Mouse (Mus musculus): ENCODE measurements around the gene Trh. TPM values are rescaled to one million over a fixed set of nuclear protein-coding genes. Genes with fewer than 3 reads are reported as not detected.

Trh gene
- 4.1 and 9.5 TPM in 2 replicates for polyA plus RNA-seq (2015; fragmentation: Nextera tagmentation; extraction: Ambion mirVana)

DNA sequence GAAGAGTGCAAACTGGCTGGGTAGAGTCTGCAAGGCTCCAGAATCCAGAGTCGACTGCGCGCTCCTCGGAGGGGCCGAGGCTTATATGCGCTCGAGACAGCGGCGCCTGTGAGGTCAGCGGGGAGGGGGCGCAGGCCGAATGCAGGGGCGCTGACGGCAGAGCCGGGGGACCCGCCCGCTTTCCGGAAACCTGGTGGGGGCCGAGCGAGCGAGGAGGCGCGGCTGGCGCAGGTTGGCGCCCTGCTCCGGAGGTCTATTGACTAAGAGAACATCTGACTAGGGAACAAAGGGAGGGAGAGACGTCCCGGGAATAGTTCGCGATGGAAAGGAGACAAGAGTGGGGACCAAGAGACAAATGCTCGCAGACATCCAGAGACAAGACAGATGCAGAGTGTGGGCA is at the start of gene Trh:
Trh (minus strand) TSS at position 60 of the 400 bp plus-strand sequence.
- WGBS: under 1% methylated on average over 31 of the region's 31 CpGs
- H3K4me2 ChIP-seq: peak within 1 kb of the TSS; percentile 65
- H3K9me3 ChIP-seq (replicated peaks): no peaks in the 10 kb centered on the region
- peak within 1 kb of the TSS; percentile 57 for H3K9ac ChIP-seq
- H3K4me1 ChIP-seq: peaks cover 4% of the 10 kb centered on the region; the same call in 1 of the 2 replicates
- H3K4me3 ChIP-seq: peak within 1 kb of the TSS; percentile 37
- H3K27me3 ChIP-seq: peaks cover 46% of the 10 kb centered on the region
- H3K27ac ChIP-seq: no peak within 1 kb of the TSS
- ATAC-seq: no peak
- no peaks in the 10 kb centered on the region for H3K36me3 ChIP-seq (ENCODE audit: poor library complexity, severe bottlenecking)

DNA sequence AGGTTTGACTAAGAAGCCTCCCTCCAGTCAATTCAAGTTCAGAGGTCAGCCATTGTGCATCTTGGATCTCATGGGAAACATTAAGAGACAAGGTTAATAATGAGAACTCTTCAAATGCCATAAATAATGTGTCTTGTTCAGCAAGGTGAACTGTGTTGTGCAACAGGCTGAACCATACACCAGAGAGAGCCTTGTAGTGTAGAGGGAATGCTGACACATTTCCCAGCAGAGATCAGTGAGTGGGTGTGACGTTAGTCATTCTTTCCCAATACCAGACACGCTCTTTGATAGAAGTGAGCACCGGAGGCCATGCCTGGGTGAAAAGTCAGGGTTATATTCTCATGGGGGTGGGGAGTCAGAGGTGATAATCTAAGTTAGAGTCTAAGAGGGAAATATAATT is 46.4 kb upstream of the Trh start:
- Histone ChIP-seq H3K9ac (no peak overlapping the region), H3K27ac (no peak overlapping the region), H3K4me1 (no peaks in the 10 kb centered on the region), H3K4me2 (no peak overlapping the region), H3K27me3 (no peaks in the 10 kb centered on the region), H3K9me3 (replicated peaks) (no peaks in the 10 kb centered on the region), H3K36me3 (ENCODE audit: poor library complexity, severe bottlenecking) (no peaks in the 10 kb centered on the region), H3K4me3 (no peak overlapping the region)
- ATAC-seq: no peak
- 90% methylated on average over 3 of the region's 3 CpGs for WGBS

DNA sequence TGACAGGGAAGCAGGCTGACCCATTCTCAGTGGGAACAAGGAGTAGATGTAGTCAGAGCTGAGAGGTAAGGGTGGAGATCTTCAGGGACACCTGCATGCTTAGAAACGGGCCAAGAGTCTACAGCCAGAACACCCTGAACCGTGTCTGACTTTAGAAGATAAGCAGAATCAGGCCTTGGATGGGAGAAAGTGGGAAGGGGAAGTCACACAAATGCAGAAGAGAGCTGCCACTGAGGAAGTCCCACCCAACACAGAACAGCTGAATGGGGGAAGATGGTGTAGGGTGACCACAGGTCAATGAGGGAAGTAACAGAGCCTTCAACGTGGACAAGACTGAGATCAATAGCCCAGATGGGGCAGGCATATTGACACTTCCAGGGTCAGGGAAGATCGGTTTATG is 42.4 kb upstream of the Trh start:
- no peaks in the 10 kb centered on the region for H3K27me3 ChIP-seq
- ATAC-seq: no peak
- 57% methylated on average over 4 of the region's 4 CpGs for WGBS

GRCm38 (mm10) chr6:92286258-92286888 is 41.9 kb upstream of the Trh start:
- Histone ChIP-seq H3K9me3 (replicated peaks) (no peaks in the 10 kb centered on the region), H3K4me1 (no peaks in the 10 kb centered on the region), H3K27ac (no peak overlapping the region), H3K4me3 (no peak overlapping the region), H3K4me2 (no peak overlapping the region), H3K9ac (no peak overlapping the region), H3K27me3 (no peaks in the 10 kb centered on the region), H3K36me3 (ENCODE audit: poor library complexity, severe bottlenecking) (no peaks in the 10 kb centered on the region)
- ATAC-seq: peak; percentile 59; the same call in 1 of the 2 replicates
- 35% methylated on average over 4 of the region's 4 CpGs for WGBS

More for the DNA sequence above, 42.4 kb upstream of the Trh start:
- no peaks in the 10 kb centered on the region for H3K4me1 ChIP-seq
- no peak overlapping the region for H3K27ac ChIP-seq
- H3K4me3 ChIP-seq: no peak overlapping the region
- no peaks in the 10 kb centered on the region for H3K36me3 ChIP-seq (ENCODE audit: poor library complexity, severe bottlenecking)
- no peaks in the 10 kb centered on the region for H3K9me3 ChIP-seq (replicated peaks)
- H3K9ac ChIP-seq: no peak overlapping the region
- no peak overlapping the region for H3K4me2 ChIP-seq

DNA sequence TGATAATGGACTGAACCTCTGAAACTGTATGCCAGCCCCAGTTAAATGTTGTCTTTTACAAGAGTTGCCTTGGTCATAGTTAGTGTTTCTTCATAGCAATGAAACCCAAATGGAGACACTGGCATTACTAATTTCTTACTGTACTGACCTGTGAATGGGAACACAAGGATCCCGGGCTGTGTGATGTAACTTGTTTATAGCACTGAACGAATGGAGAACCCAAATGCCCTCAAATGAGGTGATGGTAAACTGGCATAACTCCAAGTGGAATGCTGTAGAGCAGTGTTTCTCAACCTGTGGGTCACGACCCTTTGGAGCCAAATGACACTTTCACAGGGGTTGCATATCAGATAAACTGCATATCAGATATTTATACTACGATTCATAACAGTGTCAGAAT is 41.1 kb upstream of the Trh start:
- no peak overlapping the region for H3K4me2 ChIP-seq
- H3K9ac ChIP-seq: no peak overlapping the region
- WGBS: 76% methylated on average over 4 of the region's 4 CpGs
- H3K4me3 ChIP-seq: no peak overlapping the region
- no peaks in the 10 kb centered on the region for H3K9me3 ChIP-seq (replicated peaks)
- no peak for ATAC-seq
- no peaks in the 10 kb centered on the region for H3K4me1 ChIP-seq
- no peaks in the 10 kb centered on the region for H3K27me3 ChIP-seq
- no peak overlapping the region for H3K27ac ChIP-seq
- no peaks in the 10 kb centered on the region for H3K36me3 ChIP-seq (ENCODE audit: poor library complexity, severe bottlenecking)

DNA sequence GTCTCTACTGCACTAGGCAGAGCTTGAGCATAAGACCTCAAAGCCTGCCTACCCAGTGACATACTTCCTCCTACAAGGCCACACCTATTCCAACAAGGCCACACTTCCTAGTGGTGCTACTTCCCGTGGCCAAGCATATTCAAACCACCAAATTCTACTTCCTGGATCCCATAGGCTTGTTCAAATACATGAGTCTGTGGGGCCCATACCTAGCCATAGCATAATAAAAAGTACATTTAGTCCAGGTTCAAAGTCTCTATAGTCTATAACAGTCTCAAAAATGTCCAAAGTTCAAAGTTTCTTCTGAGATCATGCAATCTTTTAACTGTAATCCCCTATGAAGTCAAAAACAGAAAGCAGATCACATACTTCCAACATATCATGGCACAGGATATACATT is 32.7 kb upstream of the Trh start:
- no peak overlapping the region for H3K4me2 ChIP-seq
- H3K9ac ChIP-seq: no peak overlapping the region
- WGBS: 82% methylated on average over 1 of the region's 1 CpGs
- H3K4me1 ChIP-seq: peaks cover 7% of the 10 kb centered on the region
- no peaks in the 10 kb centered on the region for H3K27me3 ChIP-seq
- H3K27ac ChIP-seq: no peak overlapping the region
- H3K9me3 ChIP-seq (replicated peaks): no peaks in the 10 kb centered on the region
- no peak overlapping the region for H3K4me3 ChIP-seq
- no peak for ATAC-seq
- no peaks in the 10 kb centered on the region for H3K36me3 ChIP-seq (ENCODE audit: poor library complexity, severe bottlenecking)

DNA sequence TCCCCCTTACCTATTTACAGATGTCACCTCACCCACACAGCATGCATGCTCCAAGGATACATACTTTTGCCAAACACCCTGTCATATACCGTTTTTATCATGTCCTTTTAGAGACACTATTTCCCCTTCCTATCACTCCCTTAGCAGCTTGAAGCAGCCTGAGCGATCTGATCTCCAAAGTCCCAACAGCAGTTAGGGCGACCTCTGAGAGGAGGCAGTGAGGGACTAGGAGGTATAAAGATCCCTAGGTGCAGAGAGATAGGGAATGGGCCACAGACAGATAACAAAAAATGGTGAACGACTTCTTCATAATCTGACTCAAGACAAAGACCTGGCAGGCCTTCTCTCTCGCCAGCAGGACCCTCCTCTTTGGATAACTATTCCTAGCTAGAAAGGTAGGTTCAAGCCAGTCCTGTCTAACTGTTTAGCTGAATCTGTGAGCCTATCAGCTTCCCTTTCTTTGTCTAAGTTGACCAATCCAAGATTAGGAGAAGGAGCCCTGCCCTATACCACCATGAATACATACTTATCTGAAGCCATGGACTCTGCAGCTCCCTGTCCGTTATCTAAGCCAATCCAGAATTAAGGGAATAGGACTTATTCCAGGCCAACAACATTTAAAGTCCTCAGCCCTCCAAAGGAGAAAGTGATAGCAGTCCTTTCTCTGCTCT is 29.3 kb upstream of the Trh start:
- H3K27ac ChIP-seq: no peak overlapping the region
- no peak for ATAC-seq
- WGBS: 75% methylated on average over 6 of the region's 6 CpGs

DNA sequence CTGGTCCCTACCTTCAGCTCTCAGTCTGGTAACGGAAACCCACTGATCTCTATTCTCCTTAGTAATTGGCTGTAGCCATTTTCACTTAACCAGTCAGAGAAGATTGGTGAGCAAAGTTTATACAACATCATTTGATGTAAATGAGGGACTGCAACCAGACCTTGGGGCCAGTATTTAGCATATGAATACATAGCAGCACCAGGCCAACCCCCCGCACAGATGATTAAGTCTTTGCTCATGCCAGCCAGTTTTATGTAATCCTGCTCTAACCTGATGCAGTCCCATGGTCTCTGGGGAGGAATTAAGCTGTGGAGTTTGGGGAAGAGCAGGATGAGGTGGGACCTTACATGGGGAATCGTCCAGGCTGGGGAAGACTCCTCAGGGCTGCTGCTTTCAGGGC is 28.2 kb upstream of the Trh start:
- H3K9me3 ChIP-seq (replicated peaks): no peaks in the 10 kb centered on the region
- H3K4me1 ChIP-seq: peaks cover 7% of the 10 kb centered on the region
- H3K27me3 ChIP-seq: no peaks in the 10 kb centered on the region
- no peak overlapping the region for H3K27ac ChIP-seq
- H3K36me3 ChIP-seq (ENCODE audit: poor library complexity, severe bottlenecking): no peaks in the 10 kb centered on the region
- no peak overlapping the region for H3K4me2 ChIP-seq
- no peak overlapping the region for H3K4me3 ChIP-seq
- 26% methylated on average over 3 of the region's 3 CpGs for WGBS
- peak; percentile 48; the same call in 1 of the 2 replicates for ATAC-seq
- no peak overlapping the region for H3K9ac ChIP-seq

More for the DNA sequence above, 29.3 kb upstream of the Trh start:
- H3K4me3 ChIP-seq: no peak overlapping the region
- peaks cover 7% of the 10 kb centered on the region for H3K4me1 ChIP-seq
- no peak overlapping the region for H3K9ac ChIP-seq
- H3K27me3 ChIP-seq: no peaks in the 10 kb centered on the region
- H3K36me3 ChIP-seq (ENCODE audit: poor library complexity, severe bottlenecking): no peaks in the 10 kb centered on the region
- no peaks in the 10 kb centered on the region for H3K9me3 ChIP-seq (replicated peaks)
- H3K4me2 ChIP-seq: no peak overlapping the region

DNA sequence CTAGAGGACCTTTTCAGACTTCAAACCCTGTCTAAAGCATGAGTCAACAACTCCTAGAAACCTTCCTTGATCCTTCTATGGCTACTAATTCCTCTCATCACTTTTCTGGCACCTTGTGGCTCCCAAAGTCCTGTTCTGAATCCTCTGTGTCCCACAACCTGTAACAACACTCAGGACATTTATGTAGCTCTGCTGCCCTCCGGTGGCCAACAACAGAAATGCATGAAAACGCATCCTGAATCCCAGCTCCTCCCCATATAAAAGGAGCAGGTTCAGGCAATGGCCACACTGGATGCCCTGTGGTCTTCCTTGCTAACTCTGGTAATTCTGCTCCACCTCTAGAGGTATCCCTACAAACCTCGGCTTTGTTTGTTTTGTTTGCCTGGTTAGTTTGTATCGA is 24.6 kb upstream of the Trh start:
- ATAC-seq: peak; percentile 41; the same call in 1 of the 2 replicates
- H3K36me3 ChIP-seq (ENCODE audit: poor library complexity, severe bottlenecking): no peaks in the 10 kb centered on the region
- H3K4me1 ChIP-seq: peaks cover 7% of the 10 kb centered on the region
- no peak overlapping the region for H3K9ac ChIP-seq
- H3K9me3 ChIP-seq (replicated peaks): no peaks in the 10 kb centered on the region
- 13% methylated on average over 4 of the region's 4 CpGs for WGBS
- no peak overlapping the region for H3K27ac ChIP-seq
- H3K4me2 ChIP-seq: no peak overlapping the region
- H3K4me3 ChIP-seq: no peak overlapping the region
- H3K27me3 ChIP-seq: no peaks in the 10 kb centered on the region

DNA sequence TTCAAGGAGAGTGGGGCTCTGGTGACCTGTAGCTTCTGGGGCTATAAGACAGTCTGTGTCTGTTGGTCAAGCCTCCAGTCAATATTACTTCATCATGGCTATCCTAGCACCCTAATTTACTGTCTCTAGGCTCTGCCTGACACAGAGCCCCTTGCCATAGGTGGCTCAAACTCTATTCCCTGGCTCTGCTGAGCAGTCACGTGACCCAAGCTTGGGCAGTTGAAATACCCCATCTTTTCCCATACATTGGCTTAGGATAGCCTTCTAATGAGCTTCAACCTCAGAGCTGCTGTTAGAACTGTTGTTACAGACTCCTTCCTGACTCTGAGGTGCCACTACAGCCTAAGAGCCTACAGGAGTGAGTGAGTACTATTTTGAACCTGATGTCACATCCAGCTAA is 23.6 kb upstream of the Trh start:
- Histone ChIP-seq H3K27me3 (no peaks in the 10 kb centered on the region), H3K27ac (no peak overlapping the region), H3K4me3 (no peak overlapping the region), H3K4me2 (no peak overlapping the region), H3K9me3 (replicated peaks) (no peaks in the 10 kb centered on the region), H3K36me3 (ENCODE audit: poor library complexity, severe bottlenecking) (no peaks in the 10 kb centered on the region), H3K9ac (no peak overlapping the region), H3K4me1 (peaks cover 7% of the 10 kb centered on the region)
- 70% methylated on average over 1 of the region's 1 CpGs for WGBS
- no peak for ATAC-seq

- 72% methylated on average over 4 of the region's 4 CpGs for WGBS
- no peak for ATAC-seq
- no peak overlapping the region for H3K9ac ChIP-seq
These were observed 16.9 kb upstream of the Trh start for GRCm38 (mm10) chr6:92261162-92261843.

GRCm38 (mm10) chr6:92255346-92255745 is 10.9 kb upstream of the Trh start:
- H3K27me3 ChIP-seq: no peaks in the 10 kb centered on the region
- H3K36me3 ChIP-seq (ENCODE audit: poor library complexity, severe bottlenecking): no peaks in the 10 kb centered on the region
- H3K4me3 ChIP-seq: no peak overlapping the region
- no peak overlapping the region for H3K9ac ChIP-seq
- no peak for ATAC-seq
- no peaks in the 10 kb centered on the region for H3K4me1 ChIP-seq
- H3K4me2 ChIP-seq: no peak overlapping the region
- H3K27ac ChIP-seq: no peak overlapping the region
- no peaks in the 10 kb centered on the region for H3K9me3 ChIP-seq (replicated peaks)

More at GRCm38 (mm10) chr6:92261162-92261843, 16.9 kb upstream of the Trh start:
- Histone ChIP-seq H3K27ac (no peak overlapping the region), H3K4me2 (no peak overlapping the region), H3K27me3 (no peaks in the 10 kb centered on the region), H3K9me3 (replicated peaks) (no peaks in the 10 kb centered on the region), H3K4me1 (no peaks in the 10 kb centered on the region), H3K4me3 (no peak overlapping the region), H3K36me3 (ENCODE audit: poor library complexity, severe bottlenecking) (no peaks in the 10 kb centered on the region)
